Mouse (Mus musculus): Measurements from ENCODE around the gene Selp.

Selp gene

DNA sequence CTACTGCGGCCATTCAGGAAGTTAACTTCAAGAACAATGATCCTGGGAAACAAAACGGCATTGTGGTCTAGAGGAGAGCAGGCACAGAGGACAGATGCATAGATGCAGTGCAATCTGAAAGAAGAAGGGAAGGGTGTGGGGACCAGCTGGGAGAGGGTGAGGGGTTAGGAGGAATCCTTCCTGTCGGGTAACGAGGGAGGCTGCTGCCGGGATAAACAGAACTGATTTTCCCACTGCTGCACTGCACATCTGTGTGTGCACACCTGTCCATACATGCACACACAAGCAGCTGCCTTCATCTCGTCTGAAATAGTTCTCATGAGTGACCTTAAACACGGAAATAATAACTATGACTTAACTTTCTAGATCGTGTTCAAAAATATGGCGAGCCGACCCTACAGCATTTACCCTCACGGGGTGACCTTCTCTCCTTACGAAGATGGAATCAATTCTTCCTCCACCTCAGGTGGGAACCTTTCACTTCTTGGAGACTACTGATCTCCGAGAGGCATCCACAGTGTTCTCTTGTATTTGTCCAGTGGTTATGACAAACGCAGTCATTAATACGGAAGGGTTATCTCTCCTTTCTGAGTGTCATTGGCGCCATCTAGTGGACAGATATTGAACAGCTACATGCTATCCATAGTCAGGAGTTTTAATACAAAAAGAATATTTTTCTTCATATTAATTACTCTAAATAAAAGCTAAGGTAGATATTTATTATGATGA, 69.2 kb downstream of the Selp start:
- DNase-seq (ENCODE audit: low spot score in 2 of 2): no peak

DNA sequence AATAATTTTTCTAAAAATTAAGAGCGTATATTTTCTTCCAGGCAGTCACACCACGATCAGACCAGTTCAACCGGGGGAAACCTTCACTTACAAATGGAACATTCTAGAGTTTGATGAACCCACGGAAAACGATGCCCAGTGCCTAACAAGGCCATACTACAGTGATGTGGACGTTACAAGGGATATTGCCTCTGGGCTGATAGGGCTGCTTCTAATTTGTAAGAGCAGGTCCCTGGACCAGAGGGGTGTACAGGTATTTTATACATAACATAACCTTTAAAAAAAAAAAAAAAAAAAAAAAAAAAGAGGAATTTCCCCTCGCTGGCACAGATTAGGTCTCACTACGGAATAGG, 69.8 kb downstream of the Selp start:
- DNase-seq (ENCODE audit: low spot score in 2 of 2): no peak

DNA sequence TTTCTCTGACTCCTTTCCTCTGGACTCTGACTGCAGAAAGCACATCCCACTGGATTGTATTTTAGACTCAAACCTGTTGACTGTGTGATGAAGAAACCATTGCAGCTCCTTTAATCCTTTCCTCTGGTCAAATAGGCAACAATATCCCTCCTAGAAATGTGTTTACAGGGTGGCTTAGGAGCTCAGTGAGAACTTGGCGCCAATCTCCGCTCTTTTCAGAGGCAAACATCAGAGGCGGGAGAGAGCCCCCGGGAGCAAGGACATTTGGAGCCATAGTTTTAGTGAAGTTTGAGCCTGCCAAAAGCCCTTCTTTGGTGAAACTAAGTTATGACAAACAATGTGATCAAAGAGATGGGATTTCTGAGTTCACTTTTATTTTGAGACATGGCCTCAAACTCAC, 70.3 kb downstream of the Selp start:
- no peak for DNase-seq (ENCODE audit: low spot score in 2 of 2)

DNA sequence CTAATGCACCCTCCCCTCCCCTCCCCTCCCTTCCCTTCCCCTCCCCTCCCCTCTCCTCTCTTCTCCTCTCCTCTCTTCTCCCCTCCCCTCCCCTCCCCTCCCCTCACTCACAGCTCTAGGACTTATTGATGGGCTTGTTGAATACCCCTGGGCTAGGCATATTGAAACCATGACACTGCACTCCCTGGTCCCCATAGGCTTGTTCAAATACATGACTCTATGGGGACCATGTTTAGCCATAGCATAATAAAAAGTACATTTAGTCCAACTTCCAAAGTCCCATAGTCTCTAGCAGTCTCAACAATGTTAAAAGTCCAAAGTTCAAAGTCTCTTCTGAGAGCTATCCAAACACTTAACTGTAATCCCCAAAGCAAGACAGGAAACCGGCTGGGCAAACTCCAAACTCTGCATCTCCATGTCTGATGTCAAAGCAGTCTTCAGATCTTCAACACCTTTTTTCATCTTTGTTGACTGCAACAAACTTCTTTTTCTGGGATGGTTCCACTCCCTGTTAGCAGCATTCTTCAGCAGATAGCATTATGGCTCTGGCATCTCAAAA, 72.0 kb downstream of the Selp start:
- no peak for DNase-seq (ENCODE audit: low spot score in 2 of 2)

DNA sequence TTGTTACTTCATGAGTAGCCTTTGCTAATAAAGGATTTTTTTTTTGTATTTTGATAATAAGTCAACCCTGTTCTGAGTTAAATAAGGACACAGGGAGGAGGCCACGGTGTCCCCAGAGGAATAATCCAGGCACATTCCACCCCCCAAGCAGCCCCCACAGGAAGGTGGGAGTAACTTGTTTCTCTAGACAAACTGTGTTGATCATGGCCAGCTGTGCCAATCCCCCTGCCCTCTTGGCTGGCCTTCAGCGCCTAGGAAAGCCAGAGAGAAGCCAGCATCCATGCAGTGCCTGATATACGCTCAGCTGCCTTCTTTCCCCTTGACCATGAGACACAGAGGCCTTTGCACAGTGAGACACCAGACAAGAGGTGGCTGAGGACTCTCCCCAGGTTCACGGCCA, 84.5 kb downstream of the Selp start:
- DNase-seq (ENCODE audit: low spot score in 2 of 2): no peak
